Mouse (Mus musculus) embryonic fibroblast, embryonic 13.5 days (primary cell): ENCODE measurements at regions not wholly inside any gene's neighbourhood (a gene's known extent, or its start where the extent isn't known, plus 50 kb on each side); places are given as distances from the start of the nearest gene placed in this dataset.

Experiments used
- CTCF ChIP-seq: IDR thresholded peaks from 2 replicates; pipeline ENCODE4 v1.5.1; 2011; ENCODE audit warnings: mild to moderate bottlenecking, control low read depth, low read length, moderate library complexity, borderline replicate concordance; ENCODE audit not compliant: insufficient read depth
- POLR2A ChIP-seq: IDR thresholded peaks from 2 replicates; pipeline ENCODE4 v1.6.1; 2011; ENCODE audit warnings: low read depth, mild to moderate bottlenecking, control low read depth, low read length, moderate library complexity

- no peak for TF ChIP-seq CTCF
- no peak for TF ChIP-seq POLR2A
Measured at GRCm38 (mm10) chr15:38351701-38352100, 926.3 kb downstream of the 4930447A16Rik start.
